Mouse (Mus musculus): ENCODE results near the gene Pja2. TPM values are rescaled to one million over a fixed set of nuclear protein-coding genes. Genes with fewer than 3 reads are reported as not detected.
A peak's percentile ranks its signal among the peaks of the same experiment; 100 is the strongest.

Pja2 gene
- polyA plus RNA-seq (2014; fragmentation: Nextera tagmentation; extraction: Ambion mirVana) = 92.1 and 95.0 TPM in 2 replicates

- H3K27ac ChIP-seq (ENCODE audit: low read depth, low read length) = peak within 1 kb of the TSS; percentile 97
- no peaks in the 10 kb centered on the region for H3K4me1 ChIP-seq (replicated peaks; ENCODE audit: control insufficient read depth, insufficient read depth, low read length)
- peak within 1 kb of the TSS; percentile 74 for H3K4me2 ChIP-seq (replicated peaks; ENCODE audit: low read depth, low read length)
- 1% methylated on average over 54 of the region's 60 CpGs for WGBS
- H3K27me3 ChIP-seq (ENCODE audit: control insufficient read depth, insufficient read depth, low read length) = no peaks in the 10 kb centered on the region
- no peaks in the 10 kb centered on the region for H3K9me3 ChIP-seq (ENCODE audit: control insufficient read depth, low read length)
- peak within 1 kb of the TSS; percentile 96 for H3K9ac ChIP-seq (ENCODE audit: low read depth, low read length)
- no peaks in the 10 kb centered on the region for H3K36me3 ChIP-seq (ENCODE audit: control insufficient read depth, insufficient read depth, low read length)
- peak; percentile 98 for DNase-seq (ENCODE audit: low spot score)
- H3K4me3 ChIP-seq (ENCODE audit: low read depth, low read length) = peak within 1 kb of the TSS; percentile 98
- ATAC-seq (ENCODE audit: low FRiP score) = peak; percentile 100
Observed at GRCm38 (mm10) chr17:64331898-64332769, at the start of gene Pja2. Gene Pja2 (minus strand): TSS chr17:64331916.

DNA sequence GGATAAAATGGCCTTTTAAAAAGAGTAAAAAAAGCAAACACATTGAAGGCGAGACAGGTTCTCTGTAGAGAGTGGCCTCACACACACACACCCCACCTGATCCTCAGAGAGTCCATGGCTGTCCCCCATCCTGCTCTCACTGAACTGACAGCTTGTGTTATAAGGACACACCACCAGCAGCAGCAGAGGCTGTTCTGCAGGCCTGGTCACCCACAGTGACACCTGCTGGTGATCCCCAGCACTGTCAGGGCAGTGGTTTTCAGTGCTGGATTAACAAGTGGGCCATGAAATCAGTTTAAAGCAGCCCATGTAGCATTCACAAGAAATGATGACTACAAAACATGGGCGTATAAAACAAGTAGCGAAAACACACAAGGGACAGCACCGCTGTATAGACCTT lies 43.6 kb upstream of the Pja2 start:
- peak; percentile 74 for ATAC-seq (ENCODE audit: low FRiP score)
- H3K4me1 ChIP-seq (replicated peaks; ENCODE audit: control insufficient read depth, insufficient read depth, low read length) = no peaks in the 10 kb centered on the region
- no peak overlapping the region for H3K4me2 ChIP-seq (replicated peaks; ENCODE audit: low read depth, low read length)
- WGBS = 74% methylated on average over 4 of the region's 4 CpGs
- DNase-seq (ENCODE audit: low spot score) = peak; percentile 82
- H3K36me3 ChIP-seq (ENCODE audit: control insufficient read depth, insufficient read depth, low read length) = no peaks in the 10 kb centered on the region
- H3K27me3 ChIP-seq (ENCODE audit: control insufficient read depth, insufficient read depth, low read length) = no peaks in the 10 kb centered on the region
- H3K9ac ChIP-seq (ENCODE audit: low read depth, low read length) = no peak overlapping the region
- no peaks in the 10 kb centered on the region for H3K9me3 ChIP-seq (ENCODE audit: control insufficient read depth, low read length)
- no peak overlapping the region for H3K27ac ChIP-seq (ENCODE audit: low read depth, low read length)
- H3K4me3 ChIP-seq (ENCODE audit: low read depth, low read length) = no peak overlapping the region

DNA sequence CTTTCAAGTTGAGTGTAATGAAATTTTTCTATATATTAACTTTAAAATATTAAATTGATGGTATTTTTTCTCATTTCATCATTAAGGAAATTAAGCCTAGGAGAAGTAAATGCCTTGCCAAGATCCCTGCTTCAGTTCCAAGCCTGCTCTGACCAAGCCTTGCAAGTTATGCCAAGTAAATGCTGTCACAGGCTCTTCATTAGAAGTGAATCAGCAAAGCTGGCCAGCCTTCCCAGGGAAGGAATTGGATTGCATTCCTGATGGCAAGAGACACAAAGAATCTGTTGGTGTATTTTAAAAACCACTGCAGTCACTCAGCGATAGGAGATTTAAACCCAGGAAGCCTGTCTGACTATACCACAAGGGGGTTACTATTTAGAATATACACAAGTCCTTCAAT lies 32.0 kb upstream of the Pja2 start:
- ATAC-seq (ENCODE audit: low FRiP score) = no peak
- H3K4me2 ChIP-seq (replicated peaks; ENCODE audit: low read depth, low read length) = no peak overlapping the region
- no peaks in the 10 kb centered on the region for H3K4me1 ChIP-seq (replicated peaks; ENCODE audit: control insufficient read depth, insufficient read depth, low read length)
- H3K27ac ChIP-seq (ENCODE audit: low read depth, low read length) = no peak overlapping the region
- DNase-seq (ENCODE audit: low spot score) = no peak
- no peak overlapping the region for H3K4me3 ChIP-seq (ENCODE audit: low read depth, low read length)
- H3K9me3 ChIP-seq (ENCODE audit: control insufficient read depth, low read length) = no peaks in the 10 kb centered on the region
- WGBS = 97% methylated on average over 1 of the region's 1 CpGs
- H3K9ac ChIP-seq (ENCODE audit: low read depth, low read length) = no peak overlapping the region
- no peaks in the 10 kb centered on the region for H3K36me3 ChIP-seq (ENCODE audit: control insufficient read depth, insufficient read depth, low read length)
- H3K27me3 ChIP-seq (ENCODE audit: control insufficient read depth, insufficient read depth, low read length) = no peaks in the 10 kb centered on the region

- no peaks in the 10 kb centered on the region for H3K27me3 ChIP-seq (ENCODE audit: control insufficient read depth, insufficient read depth, low read length)
- ATAC-seq (ENCODE audit: low FRiP score) = no peak
- no peak overlapping the region for H3K4me3 ChIP-seq (ENCODE audit: low read depth, low read length)
- no peaks in the 10 kb centered on the region for H3K9me3 ChIP-seq (ENCODE audit: control insufficient read depth, low read length)
- no peak overlapping the region for H3K27ac ChIP-seq (ENCODE audit: low read depth, low read length)
- H3K36me3 ChIP-seq (ENCODE audit: control insufficient read depth, insufficient read depth, low read length) = no peaks in the 10 kb centered on the region
- no peaks in the 10 kb centered on the region for H3K4me1 ChIP-seq (replicated peaks; ENCODE audit: control insufficient read depth, insufficient read depth, low read length)
- no peak overlapping the region for H3K4me2 ChIP-seq (replicated peaks; ENCODE audit: low read depth, low read length)
- no peak for DNase-seq (ENCODE audit: low spot score)
- 76% methylated on average over 5 of the region's 5 CpGs for WGBS
- H3K9ac ChIP-seq (ENCODE audit: low read depth, low read length) = no peak overlapping the region
Observed at GRCm38 (mm10) chr17:64362570-64362969, 30.9 kb upstream of the Pja2 start.

DNA sequence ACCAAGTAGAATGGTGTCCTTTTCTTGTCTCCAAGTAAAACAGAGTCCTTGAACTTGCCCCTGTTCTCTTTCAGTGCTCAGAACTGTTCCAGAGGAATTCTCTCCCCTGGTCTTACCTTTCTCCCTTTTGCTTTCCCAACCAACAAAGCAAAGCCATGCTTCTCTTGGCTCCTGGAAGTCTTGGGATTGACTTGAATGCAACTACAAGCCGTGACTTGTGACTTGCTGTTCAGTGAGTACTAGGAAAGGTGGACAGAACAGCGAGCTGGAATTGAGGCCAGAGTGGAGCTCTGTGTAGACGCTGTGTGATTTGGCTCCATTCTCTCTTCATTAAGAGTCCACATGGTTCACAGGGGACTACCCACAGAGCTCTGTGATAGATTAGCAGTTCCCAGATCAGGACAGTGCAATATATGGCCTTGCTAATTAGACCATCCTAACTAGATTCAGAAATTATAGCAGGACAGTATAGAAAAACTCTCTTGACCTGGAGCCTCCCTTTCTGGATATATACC lies 30.3 kb upstream of the Pja2 start:
- WGBS = 92% methylated on average over 3 of the region's 3 CpGs
- DNase-seq (ENCODE audit: low spot score) (no peak), ATAC-seq (ENCODE audit: low FRiP score) (no peak)
- Histone ChIP-seq H3K36me3 (ENCODE audit: control insufficient read depth, insufficient read depth, low read length) (no peaks in the 10 kb centered on the region), H3K27ac (ENCODE audit: low read depth, low read length) (no peak overlapping the region), H3K27me3 (ENCODE audit: control insufficient read depth, insufficient read depth, low read length) (no peaks in the 10 kb centered on the region), H3K4me2 (replicated peaks; ENCODE audit: low read depth, low read length) (no peak overlapping the region), H3K9ac (ENCODE audit: low read depth, low read length) (no peak overlapping the region), H3K4me1 (replicated peaks; ENCODE audit: control insufficient read depth, insufficient read depth, low read length) (no peaks in the 10 kb centered on the region), H3K4me3 (ENCODE audit: low read depth, low read length) (no peak overlapping the region), H3K9me3 (ENCODE audit: control insufficient read depth, low read length) (no peaks in the 10 kb centered on the region)

GRCm38 (mm10) chr17:64353940-64354339 lies 22.2 kb upstream of the Pja2 start:
- DNase-seq (ENCODE audit: low spot score) = no peak
- Histone ChIP-seq H3K9ac (ENCODE audit: low read depth, low read length) (no peak overlapping the region), H3K27me3 (ENCODE audit: control insufficient read depth, insufficient read depth, low read length) (no peaks in the 10 kb centered on the region)

DNA sequence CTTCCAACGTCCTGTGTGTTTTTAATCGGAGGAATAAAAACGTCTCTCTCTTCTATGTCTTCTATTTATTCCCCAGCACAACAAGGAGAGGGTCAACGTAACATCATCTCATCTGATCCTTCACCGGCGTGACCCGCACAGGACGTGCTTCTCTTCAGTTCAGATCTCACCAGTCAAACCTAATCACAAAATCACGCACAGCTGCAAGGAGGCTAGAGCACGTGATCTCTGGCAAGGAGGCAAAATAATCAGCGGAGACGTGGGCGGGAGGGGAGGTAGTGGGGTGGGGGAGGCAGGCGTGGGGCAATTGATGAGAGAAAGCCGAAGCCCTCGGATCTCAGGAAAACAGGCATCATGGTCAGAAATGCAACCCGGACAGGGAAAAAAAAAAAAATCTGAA lies 14.4 kb upstream of the Pja2 start:
- ATAC-seq (ENCODE audit: low FRiP score) (no peak), DNase-seq (ENCODE audit: low spot score) (no peak)
- no peak overlapping the region for H3K9ac ChIP-seq (ENCODE audit: low read depth, low read length)
- no peak overlapping the region for H3K4me3 ChIP-seq (ENCODE audit: low read depth, low read length)
- no peaks in the 10 kb centered on the region for H3K36me3 ChIP-seq (ENCODE audit: control insufficient read depth, insufficient read depth, low read length)
- H3K4me2 ChIP-seq (replicated peaks; ENCODE audit: low read depth, low read length) = no peak overlapping the region
- WGBS = 61% methylated on average over 17 of the region's 17 CpGs
- H3K4me1 ChIP-seq (replicated peaks; ENCODE audit: control insufficient read depth, insufficient read depth, low read length) = no peaks in the 10 kb centered on the region
- H3K27me3 ChIP-seq (ENCODE audit: control insufficient read depth, insufficient read depth, low read length) = no peaks in the 10 kb centered on the region
- no peaks in the 10 kb centered on the region for H3K9me3 ChIP-seq (ENCODE audit: control insufficient read depth, low read length)
- no peak overlapping the region for H3K27ac ChIP-seq (ENCODE audit: low read depth, low read length)

More at GRCm38 (mm10) chr17:64353940-64354339, 22.2 kb upstream of the Pja2 start:
- H3K9me3 ChIP-seq (ENCODE audit: control insufficient read depth, low read length) = no peaks in the 10 kb centered on the region
- no peaks in the 10 kb centered on the region for H3K4me1 ChIP-seq (replicated peaks; ENCODE audit: control insufficient read depth, insufficient read depth, low read length)
- H3K27ac ChIP-seq (ENCODE audit: low read depth, low read length) = no peak overlapping the region
- no peak for ATAC-seq (ENCODE audit: low FRiP score)
- no peaks in the 10 kb centered on the region for H3K36me3 ChIP-seq (ENCODE audit: control insufficient read depth, insufficient read depth, low read length)
- no peak overlapping the region for H3K4me2 ChIP-seq (replicated peaks; ENCODE audit: low read depth, low read length)
- whole genome bisulfite sequencing = 94% methylated on average over 7 of the region's 7 CpGs
- no peak overlapping the region for H3K4me3 ChIP-seq (ENCODE audit: low read depth, low read length)

DNA sequence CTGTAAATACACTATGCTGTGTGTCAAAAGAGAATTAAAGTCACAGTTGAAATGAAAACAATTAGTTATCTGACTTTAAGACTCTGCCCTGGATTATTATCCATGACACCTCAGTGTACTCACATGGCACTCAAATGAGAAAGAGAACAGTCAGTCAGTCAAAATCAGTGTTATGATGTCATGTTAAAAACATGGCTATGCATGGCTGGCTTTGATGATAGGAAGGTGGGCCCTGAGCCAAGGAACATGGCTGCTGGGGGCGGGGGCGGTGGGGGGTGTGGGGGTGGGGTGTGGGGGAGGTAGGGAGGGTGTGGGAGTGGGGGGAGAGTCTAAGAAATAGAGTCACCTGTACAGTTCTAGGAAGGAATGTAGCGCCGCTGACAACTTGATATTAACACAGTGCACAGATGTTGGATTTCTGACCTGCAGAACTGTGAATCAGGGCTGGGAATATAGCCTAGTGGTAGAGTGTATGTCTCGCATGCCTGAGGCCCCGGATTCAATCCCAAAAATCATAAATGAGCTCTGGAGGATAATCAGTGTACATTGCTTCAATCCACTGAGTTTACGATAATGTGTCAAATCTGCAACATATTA lies 13.0 kb upstream of the Pja2 start:
- H3K4me1 ChIP-seq (replicated peaks; ENCODE audit: control insufficient read depth, insufficient read depth, low read length) = no peaks in the 10 kb centered on the region
- DNase-seq (ENCODE audit: low spot score) (no peak), ATAC-seq (ENCODE audit: low FRiP score) (no peak)
- no peaks in the 10 kb centered on the region for H3K36me3 ChIP-seq (ENCODE audit: control insufficient read depth, insufficient read depth, low read length)
- H3K27ac ChIP-seq (ENCODE audit: low read depth, low read length) = no peak overlapping the region
- H3K4me3 ChIP-seq (ENCODE audit: low read depth, low read length) = no peak overlapping the region
- H3K4me2 ChIP-seq (replicated peaks; ENCODE audit: low read depth, low read length) = no peak overlapping the region
- no peak overlapping the region for H3K9ac ChIP-seq (ENCODE audit: low read depth, low read length)
- no peaks in the 10 kb centered on the region for H3K9me3 ChIP-seq (ENCODE audit: control insufficient read depth, low read length)
- no peaks in the 10 kb centered on the region for H3K27me3 ChIP-seq (ENCODE audit: control insufficient read depth, insufficient read depth, low read length)
- WGBS = 92% methylated on average over 7 of the region's 7 CpGs
